Mouse (Mus musculus): ENCODE measurements around the gene Serpind1.

Gene Serpind1

GRCm38 (mm10) chr16:17331116-17331515, at the start of gene Serpind1:
Gene Serpind1 (plus strand): TSS chr16:17331371.
- DNase-seq (ENCODE audit: extremely low spot score, low read depth, low spot score): no peak

GRCm38 (mm10) chr16:17283151-17283550, 48.0 kb upstream of the Serpind1 start:
- no peak for DNase-seq (ENCODE audit: extremely low spot score, low read depth, low spot score)

GRCm38 (mm10) chr16:17287103-17287502, 44.1 kb upstream of the Serpind1 start:
- no peak for DNase-seq (ENCODE audit: extremely low spot score, low read depth, low spot score)

GRCm38 (mm10) chr16:17291016-17291415, 40.2 kb upstream of the Serpind1 start:
- no peak for DNase-seq (ENCODE audit: extremely low spot score, low read depth, low spot score)

- DNase-seq (ENCODE audit: extremely low spot score, low read depth, low spot score): peak; percentile 47
Observed at GRCm38 (mm10) chr16:17292751-17293150, 38.4 kb upstream of the Serpind1 start.

GRCm38 (mm10) chr16:17300818-17301217, 30.4 kb upstream of the Serpind1 start:
- DNase-seq (ENCODE audit: extremely low spot score, low read depth, low spot score): no peak

- DNase-seq (ENCODE audit: extremely low spot score, low read depth, low spot score): no peak
Observed at GRCm38 (mm10) chr16:17303521-17304245, 27.5 kb upstream of the Serpind1 start.

GRCm38 (mm10) chr16:17307461-17307860, 23.7 kb upstream of the Serpind1 start:
- DNase-seq (ENCODE audit: extremely low spot score, low read depth, low spot score): no peak

- no peak for DNase-seq (ENCODE audit: extremely low spot score, low read depth, low spot score)
Observed at GRCm38 (mm10) chr16:17309036-17309435, 22.1 kb upstream of the Serpind1 start.

GRCm38 (mm10) chr16:17312531-17312930, 18.6 kb upstream of the Serpind1 start:
- no peak for DNase-seq (ENCODE audit: extremely low spot score, low read depth, low spot score)

- no peak for DNase-seq (ENCODE audit: extremely low spot score, low read depth, low spot score)
Observed at GRCm38 (mm10) chr16:17316554-17316953, 14.6 kb upstream of the Serpind1 start.

GRCm38 (mm10) chr16:17321481-17321880, 9.7 kb upstream of the Serpind1 start:
- no peak for DNase-seq (ENCODE audit: extremely low spot score, low read depth, low spot score)

GRCm38 (mm10) chr16:17324745-17325144, 6.4 kb upstream of the Serpind1 start:
- no peak for DNase-seq (ENCODE audit: extremely low spot score, low read depth, low spot score)

- no peak for DNase-seq (ENCODE audit: extremely low spot score, low read depth, low spot score)
Observed at GRCm38 (mm10) chr16:17326064-17326463, 5.1 kb upstream of the Serpind1 start.

GRCm38 (mm10) chr16:17329848-17330570, 1.2 kb upstream of the Serpind1 start:
- no peak for DNase-seq (ENCODE audit: extremely low spot score, low read depth, low spot score)

- no peak for DNase-seq (ENCODE audit: extremely low spot score, low read depth, low spot score)
Observed at GRCm38 (mm10) chr16:17331855-17332254, 684 bp downstream of the Serpind1 start.

- no peak for DNase-seq (ENCODE audit: extremely low spot score, low read depth, low spot score)
Observed at GRCm38 (mm10) chr16:17334574-17334973, 3.4 kb downstream of the Serpind1 start.

- no peak for DNase-seq (ENCODE audit: extremely low spot score, low read depth, low spot score)
Observed at GRCm38 (mm10) chr16:17336089-17336488, 4.9 kb downstream of the Serpind1 start.

- no peak for DNase-seq (ENCODE audit: extremely low spot score, low read depth, low spot score)
Observed at GRCm38 (mm10) chr16:17339701-17340100, 8.5 kb downstream of the Serpind1 start.

GRCm38 (mm10) chr16:17340705-17341104, 9.5 kb downstream of the Serpind1 start:
- no peak for DNase-seq (ENCODE audit: extremely low spot score, low read depth, low spot score)

- DNase-seq (ENCODE audit: extremely low spot score, low read depth, low spot score): no peak
Observed at GRCm38 (mm10) chr16:17341847-17342246, 10.7 kb downstream of the Serpind1 start.

GRCm38 (mm10) chr16:17345141-17345812, 14.1 kb downstream of the Serpind1 start:
- no peak for DNase-seq (ENCODE audit: extremely low spot score, low read depth, low spot score)

Measured in hindlimb bud, embryonic 11.5 days (tissue).